Mouse (Mus musculus): ENCODE data around the gene Zfp958. TPM values are rescaled to one million over a fixed set of nuclear protein-coding genes. Genes with fewer than 3 reads are reported as not detected.
"Not testable (repeated sequence)": the region's sequence is repeated elsewhere in the genome, so short reads cannot be mapped to it uniquely, and the experiment has no call there.

The Zfp958 gene
- 1 to 10 TPM; 8.7 to 9.9 TPM for total RNA-seq (2021)

- intact Hi-C loops (cut with DNase I), result loop anchor here (5.0 kb wide), 1 partner anchor 64 kb away; no protein-coding TSS in a partner anchor
- DNase-seq (ENCODE audit: low spot score), result peak; percentile 87
These were observed at the start of gene Zfp958 for GRCm38 (mm10) chr8:4612932-4613853. Zfp958 (plus strand) TSS chr8:4613167.

- no peak for DNase-seq (ENCODE audit: low spot score)
- intact Hi-C loops (cut with DNase I), result no loop called here
These were observed 31.0 kb upstream of the Zfp958 start for GRCm38 (mm10) chr8:4581986-4582385.

- intact Hi-C loops (cut with DNase I), result no loop called here
- DNase-seq (ENCODE audit: low spot score), result no peak
These were observed 30.2 kb upstream of the Zfp958 start for GRCm38 (mm10) chr8:4582754-4583178.

- intact Hi-C loops (cut with DNase I), result loop anchor here (5.0 kb wide), 1 partner anchor 442 kb away; no protein-coding TSS in a partner anchor
These were observed 28.3 kb upstream of the Zfp958 start for GRCm38 (mm10) chr8:4584660-4585059.

GRCm38 (mm10) chr8:4586356-4586755, 26.6 kb upstream of the Zfp958 start:
- intact Hi-C loops (cut with DNase I), result loop anchor here (5.0 kb wide), 1 partner anchor 444 kb away; no protein-coding TSS in a partner anchor
- no peak for DNase-seq (ENCODE audit: low spot score)

More at GRCm38 (mm10) chr8:4584660-4585059, 28.3 kb upstream of the Zfp958 start:
- no peak for DNase-seq (ENCODE audit: low spot score)

- DNase-seq (ENCODE audit: low spot score), result no peak
- intact Hi-C loops (cut with DNase I), result loop anchor here (1.0 to 5.0 kb wide), 2 partner anchors 174 to 446 kb away; no protein-coding TSS in a partner anchor
These were observed 24.6 kb upstream of the Zfp958 start for GRCm38 (mm10) chr8:4588165-4589000.

- no peak for DNase-seq (ENCODE audit: low spot score)
- intact Hi-C loops (cut with DNase I), result no loop called here
These were observed 4.1 kb upstream of the Zfp958 start for GRCm38 (mm10) chr8:4608896-4609295.

GRCm38 (mm10) chr8:4611626-4612175, 1.3 kb upstream of the Zfp958 start:
- intact Hi-C loops (cut with DNase I), result loop anchor here (5.0 kb wide), 1 partner anchor 66 kb away; no protein-coding TSS in a partner anchor

GRCm38 (mm10) chr8:4627349-4627748, 14.4 kb downstream of the Zfp958 start:
- DNase-seq (ENCODE audit: low spot score), result no peak
- intact Hi-C loops (cut with DNase I), result no loop called here

More at GRCm38 (mm10) chr8:4611626-4612175, 1.3 kb upstream of the Zfp958 start:
- DNase-seq (ENCODE audit: low spot score), result not testable (repeated sequence)

GRCm38 (mm10) chr8:4637071-4637470, 24.1 kb downstream of the Zfp958 start:
- DNase-seq (ENCODE audit: low spot score), result no peak
- intact Hi-C loops (cut with DNase I), result no loop called here

- intact Hi-C loops (cut with DNase I); DNase-seq (ENCODE audit: low spot score): not testable (repeated sequence)
These were observed 30.0 kb downstream of the Zfp958 start for GRCm38 (mm10) chr8:4642974-4643373.

- intact Hi-C loops (cut with DNase I), result no loop called here
These were observed 43.6 kb downstream of the Zfp958 start for GRCm38 (mm10) chr8:4656536-4656935.

GRCm38 (mm10) chr8:4675191-4676003, 62.4 kb downstream of the Zfp958 start:
- intact Hi-C loops (cut with DNase I), result loop anchor here (5.0 to 10.0 kb wide), 4 partner anchors 63 to 508 kb away; partner anchors contain the start of genes Ctxn1, Evi5l, Shcbp1 and Snapc2
- no peak for DNase-seq (ENCODE audit: low spot score)

More at GRCm38 (mm10) chr8:4656536-4656935, 43.6 kb downstream of the Zfp958 start:
- DNase-seq (ENCODE audit: low spot score), result no peak

GRCm38 (mm10) chr8:4676586-4676985, 63.6 kb downstream of the Zfp958 start:
- DNase-seq (ENCODE audit: low spot score), result no peak
- intact Hi-C loops (cut with DNase I), result loop anchor here (5.0 to 10.0 kb wide), 4 partner anchors 64 to 509 kb away; partner anchors contain the start of genes Ctxn1, Evi5l, Shcbp1 and Snapc2

GRCm38 (mm10) chr8:4677265-4678217, 64.6 kb downstream of the Zfp958 start:
- peak; percentile 95 for DNase-seq (ENCODE audit: low spot score)
- intact Hi-C loops (cut with DNase I), result loop anchor here (5.0 to 10.0 kb wide), 4 partner anchors 65 to 510 kb away; partner anchors contain the start of genes Ctxn1, Evi5l, Shcbp1 and Snapc2

GRCm38 (mm10) chr8:4678218-4678907, 65.4 kb downstream of the Zfp958 start:
- DNase-seq (ENCODE audit: low spot score), result peak; percentile 79
- intact Hi-C loops (cut with DNase I), result loop anchor here (5.0 to 10.0 kb wide), 4 partner anchors 66 to 511 kb away; partner anchors contain the start of genes Ctxn1, Evi5l, Shcbp1 and Snapc2
